Mouse (Mus musculus) neural tube, embryonic 13.5 days (tissue): ENCODE data around the gene Gpr173. TPM values are rescaled to one million over a fixed set of nuclear protein-coding genes. Genes with fewer than 3 reads are reported as not detected.
A peak's percentile ranks its signal among the peaks of the same experiment; 100 is the strongest.

ENCODE experiments used
- ATAC-seq: fragments of 200-750 bp; cut with Nextera tagmentation; 2 replicates; pipeline ENCODE4 v1.8.0; 2017; ENCODE audit warnings: low read depth, mild to moderate bottlenecking, moderate TSS enrichment, moderate library complexity
- H3K27ac ChIP-seq: fragments of 300-500 bp; sonication (generic); replicated peaks from 2 replicates; pipeline ENCODE4 v1.5.1; 2015; ENCODE audit warnings: moderate library complexity, mild to moderate bottlenecking, inconsistent platforms
- H3K27me3 ChIP-seq: fragments of 300-500 bp; sonication (generic); 2 replicates; pipeline ENCODE4 v1.6.1; 2015; ENCODE audit warnings: mild to moderate bottlenecking, inconsistent platforms
- H3K36me3 ChIP-seq: fragments of 300-500 bp; sonication (generic); 2 replicates; pipeline ENCODE4 v1.6.1; 2015; ENCODE audit warnings: mild to moderate bottlenecking, inconsistent platforms
- H3K4me1 ChIP-seq: fragments of 300-500 bp; sonication (generic); replicated peaks from 2 replicates; pipeline ENCODE4 v1.6.1; 2015; ENCODE audit warnings: inconsistent platforms
- H3K4me2 ChIP-seq: fragments of 300-500 bp; sonication (generic); 2 replicates; pipeline ENCODE4 v1.6.1; 2015; ENCODE audit warnings: inconsistent platforms, mild to moderate bottlenecking, moderate library complexity
- H3K4me3 ChIP-seq: fragments of 300-500 bp; sonication (generic); 2 replicates; pipeline ENCODE4 v1.5.1; 2015; ENCODE audit warnings: mild to moderate bottlenecking, inconsistent platforms
- H3K9ac ChIP-seq: fragments of 300-500 bp; sonication (generic); 2 replicates; pipeline ENCODE4 v1.6.1; 2015; ENCODE audit warnings: moderate library complexity, mild to moderate bottlenecking, inconsistent platforms
- H3K9me3 ChIP-seq: fragments of 300-500 bp; sonication (generic); 2 replicates; pipeline ENCODE4 v1.6.1; 2016; ENCODE audit warnings: inconsistent platforms
- WGBS: fragments of 180-500 bp; shearing (Covaris S2); methylation state at CpG from one replicate; pipeline ENCODE4 v1.1.7; 2015; 5-methylcytosine and 5-hydroxymethylcytosine counted together
- polyA plus RNA-seq: library from polyadenylated mRNA; unstranded; fragments of >200 nt; fragmentation: Nextera tagmentation; extraction: Ambion mirVana; gene quantifications from 2 replicates; pipeline ENCODE4 v1.2.1, GENCODE M21; 2015

Gene Gpr173
- polyA plus RNA-seq: 9.2 and 9.5 TPM in 2 replicates

GRCm38 (mm10) chrX:152368397-152369273 lies at the start of gene Gpr173:
Gene Gpr173, minus strand, starts transcription at chrX:152368704.
- H3K27me3 ChIP-seq: peaks cover 85% of the 10 kb centered on the region
- peak within 1 kb of the TSS; percentile 83 for H3K9ac ChIP-seq
- WGBS: 17% methylated on average over 23 of the region's 24 CpGs
- no peaks in the 10 kb centered on the region for H3K9me3 ChIP-seq
- H3K4me3 ChIP-seq: peak within 1 kb of the TSS; percentile 59
- peak within 1 kb of the TSS; percentile 64 for H3K4me2 ChIP-seq
- ATAC-seq: peak; percentile 97
- no peaks in the 10 kb centered on the region for H3K36me3 ChIP-seq
- peaks cover 36% of the 10 kb centered on the region for H3K4me1 ChIP-seq
- peak within 1 kb of the TSS; percentile 89 for H3K27ac ChIP-seq

- Histone ChIP-seq H3K27me3 (peaks cover 74% of the 10 kb centered on the region), H3K4me1 (no peaks in the 10 kb centered on the region), H3K27ac (no peak overlapping the region), H3K4me2 (no peak overlapping the region), H3K4me3 (no peak overlapping the region), H3K9ac (no peak overlapping the region), H3K36me3 (no peaks in the 10 kb centered on the region), H3K9me3 (no peaks in the 10 kb centered on the region)
- ATAC-seq: no peak
- WGBS: 95% methylated on average over 1 of the region's 1 CpGs
These were observed 34.7 kb upstream of the Gpr173 start for GRCm38 (mm10) chrX:152403251-152403650.

GRCm38 (mm10) chrX:152400096-152400495 lies 31.6 kb upstream of the Gpr173 start:
- no peak for ATAC-seq
- no peak overlapping the region for H3K4me3 ChIP-seq
- H3K36me3 ChIP-seq: no peaks in the 10 kb centered on the region
- H3K4me1 ChIP-seq: no peaks in the 10 kb centered on the region
- WGBS: 70% methylated on average over 2 of the region's 2 CpGs
- no peak overlapping the region for H3K4me2 ChIP-seq
- no peak overlapping the region for H3K9ac ChIP-seq
- no peak overlapping the region for H3K27ac ChIP-seq
- peaks cover 71% of the 10 kb centered on the region for H3K27me3 ChIP-seq
- H3K9me3 ChIP-seq: no peaks in the 10 kb centered on the region

- Histone ChIP-seq H3K9me3 (no peaks in the 10 kb centered on the region), H3K36me3 (no peaks in the 10 kb centered on the region), H3K4me1 (peaks cover 36% of the 10 kb centered on the region), H3K4me2 (peak overlapping the region; percentile 64), H3K4me3 (peak overlapping the region; percentile 59), H3K9ac (peak overlapping the region; percentile 83), H3K27ac (peak overlapping the region; percentile 89), H3K27me3 (peaks cover 84% of the 10 kb centered on the region)
- WGBS: 18% methylated on average over 4 of the region's 4 CpGs
- peak; percentile 62 for ATAC-seq
These were observed 479 bp downstream of the Gpr173 start for GRCm38 (mm10) chrX:152368054-152368396.

GRCm38 (mm10) chrX:152366418-152366817 lies 2.1 kb downstream of the Gpr173 start:
- no peaks in the 10 kb centered on the region for H3K36me3 ChIP-seq
- peaks cover 89% of the 10 kb centered on the region for H3K27me3 ChIP-seq
- no peak for ATAC-seq
- H3K27ac ChIP-seq: no peak overlapping the region
- H3K9ac ChIP-seq: 0 out of 2 replicates have a peak overlapping the region, but pooled peaks have one; percentile 26
- H3K4me1 ChIP-seq: peaks cover 36% of the 10 kb centered on the region
- no peaks in the 10 kb centered on the region for H3K9me3 ChIP-seq
- peak overlapping the region; percentile 64 for H3K4me2 ChIP-seq
- H3K4me3 ChIP-seq: peak overlapping the region; percentile 59
- 63% methylated on average over 2 of the region's 2 CpGs for WGBS

GRCm38 (mm10) chrX:152352553-152353153 lies 15.9 kb downstream of the Gpr173 start:
- H3K27ac ChIP-seq: no peak overlapping the region
- H3K9ac ChIP-seq: no peak overlapping the region
- ATAC-seq: peak; percentile 87
- WGBS: 30% methylated on average over 5 of the region's 5 CpGs
- H3K4me2 ChIP-seq: no peak overlapping the region
- H3K36me3 ChIP-seq: no peaks in the 10 kb centered on the region
- H3K9me3 ChIP-seq: no peaks in the 10 kb centered on the region
- H3K27me3 ChIP-seq: peaks cover 72% of the 10 kb centered on the region
- H3K4me3 ChIP-seq: no peak overlapping the region
- no peaks in the 10 kb centered on the region for H3K4me1 ChIP-seq

GRCm38 (mm10) chrX:152347041-152347440 lies 21.5 kb downstream of the Gpr173 start:
- H3K4me3 ChIP-seq: no peak overlapping the region
- WGBS: 91% methylated on average over 14 of the region's 14 CpGs
- peaks cover 86% of the 10 kb centered on the region for H3K27me3 ChIP-seq
- H3K9me3 ChIP-seq: no peaks in the 10 kb centered on the region
- H3K27ac ChIP-seq: no peak overlapping the region
- peaks cover 13% of the 10 kb centered on the region for H3K36me3 ChIP-seq
- ATAC-seq: no peak
- no peak overlapping the region for H3K9ac ChIP-seq
- H3K4me1 ChIP-seq: no peaks in the 10 kb centered on the region
- H3K4me2 ChIP-seq: no peak overlapping the region

- no peak overlapping the region for H3K4me2 ChIP-seq
- no peak overlapping the region for H3K27ac ChIP-seq
- H3K36me3 ChIP-seq: peaks cover 13% of the 10 kb centered on the region
- peaks cover 89% of the 10 kb centered on the region for H3K27me3 ChIP-seq
- no peak overlapping the region for H3K9ac ChIP-seq
- no peak overlapping the region for H3K4me3 ChIP-seq
- H3K4me1 ChIP-seq: no peaks in the 10 kb centered on the region
- WGBS: 92% methylated on average over 14 of the region's 15 CpGs
- no peaks in the 10 kb centered on the region for H3K9me3 ChIP-seq
- ATAC-seq: no peak
These were observed 21.9 kb downstream of the Gpr173 start for GRCm38 (mm10) chrX:152346587-152346986.

- Histone ChIP-seq H3K9ac (peak overlapping the region; percentile 54; the same call in 1 of the 2 replicates), H3K4me1 (peaks cover 23% of the 10 kb centered on the region), H3K4me3 (peak overlapping the region; percentile 61), H3K27me3 (peaks cover 96% of the 10 kb centered on the region), H3K4me2 (peak overlapping the region; percentile 47), H3K36me3 (peaks cover 34% of the 10 kb centered on the region), H3K9me3 (no peaks in the 10 kb centered on the region), H3K27ac (peak overlapping the region; percentile 91)
- ATAC-seq: no peak
- WGBS: 34% methylated on average over 6 of the region's 6 CpGs
These were observed 25.6 kb downstream of the Gpr173 start for GRCm38 (mm10) chrX:152342903-152343302.

GRCm38 (mm10) chrX:152342358-152342901 lies 26.1 kb downstream of the Gpr173 start, which contains the start of gene Tspyl2:
Gene Tspyl2, minus strand, starts transcription at chrX:152342425.
- peaks cover 34% of the 10 kb centered on the region for H3K36me3 ChIP-seq
- peak within 1 kb of the TSS; percentile 91 for H3K27ac ChIP-seq
- 10% methylated on average over 21 of the region's 27 CpGs for WGBS
- H3K4me1 ChIP-seq: peaks cover 28% of the 10 kb centered on the region
- no peaks in the 10 kb centered on the region for H3K9me3 ChIP-seq
- peak within 1 kb of the TSS; percentile 86 for H3K9ac ChIP-seq
- H3K4me3 ChIP-seq: peak within 1 kb of the TSS; percentile 61
- H3K4me2 ChIP-seq: peak within 1 kb of the TSS; percentile 72
- H3K27me3 ChIP-seq: peaks cover 97% of the 10 kb centered on the region
- peak; percentile 98 for ATAC-seq

GRCm38 (mm10) chrX:152341496-152341895 lies 27.0 kb downstream of the Gpr173 start:
- Histone ChIP-seq H3K27me3 (peaks cover 97% of the 10 kb centered on the region), H3K9me3 (no peaks in the 10 kb centered on the region), H3K9ac (peak overlapping the region; percentile 86), H3K4me1 (peaks cover 33% of the 10 kb centered on the region), H3K4me3 (peak overlapping the region; percentile 61), H3K27ac (peak overlapping the region; percentile 91), H3K4me2 (peak overlapping the region; percentile 72), H3K36me3 (peaks cover 26% of the 10 kb centered on the region)
- no peak for ATAC-seq
- 24% methylated on average over 11 of the region's 11 CpGs for WGBS
